ENCODE assay signal across 9 mouse cellular contexts in genomic region chr17:28207092-28207491, GRCm38 (mm10). TPM values are rescaled to one million over a fixed set of nuclear protein-coding genes. Genes with fewer than 3 reads are reported as not detected.
DNase-seq lines count a peak whose midpoint lies in the region; ATAC-seq and TF ChIP-seq lines count a peak whose summit lies in the region.
"Had no signal": no experiment of that assay in that cellular context is flagged by ENCODE, and none has a peak within 500 bp of the region (broad histone marks: within the 10 kb centered on the region; RNA-seq: fewer than 3 reads in every experiment).

No protein-coding gene starts in this region.

- H3K4me1 ChIP-seq in heart, embryonic 12.5 days (replicated peaks), result peaks cover 15% of the 10 kb centered on the region
- H3K4me1 ChIP-seq in CH12.LX (ENCODE audit: control insufficient read depth in 1 of 2, insufficient read depth in 2 of 2), result peaks cover 37 to 59% of the 10 kb centered on the region in 2 experiments
- peaks cover 16% of the 10 kb centered on the region for H3K4me1 ChIP-seq in embryonic facial prominence, embryonic 14.5 days (ENCODE audit: control insufficient read depth, insufficient read depth, low read length)
- H3K4me1 ChIP-seq in liver, embryonic 14.5 days (replicated peaks; ENCODE audit: control insufficient read depth in 2 of 2, insufficient read depth in 2 of 2, low read length in 1 of 2), result peaks cover 0 to 12% of the 10 kb centered on the region in 2 experiments; a peak in 3 of 4 replicates

- TF ChIP-seq POLR2A in CH12.LX (IDR thresholded peaks at IDR 0.05; ENCODE audit: low read depth, low read length), result no peak

- peak overlapping the region; percentile 66; the same call in 1 of the 2 replicates for H3K4me2 ChIP-seq in heart, embryonic 12.5 days
- H3K4me2 ChIP-seq in CH12.LX (ENCODE audit: insufficient read depth, low read depth, poor library complexity, severe bottlenecking), result peak overlapping the region; percentile 58
- peak overlapping the region; percentile 78 for H3K4me2 ChIP-seq in embryonic facial prominence, embryonic 14.5 days (ENCODE audit: low read depth, low read length)
- H3K4me2 ChIP-seq in liver, embryonic 14.5 days (ENCODE audit: low read depth), result peak overlapping the region; percentile 72

- TF ChIP-seq CTCF in CH12.LX (conservative IDR thresholded peaks at IDR 0.05 in 1 of 2, IDR thresholded peaks at IDR 0.05 in 1 of 2; ENCODE audit: low read depth in 2 of 2, low read length in 2 of 2), result no peak
- no peak for TF ChIP-seq CTCF in liver, embryonic 14.5 days (IDR thresholded peaks at IDR 0.05; ENCODE audit: low read depth)

- dilution Hi-C loops in CH12.LX (cut with MboI; ENCODE audit: extremely low pct_ligation_motif_present, extremely low pct_unique_long_range_greater_than_20kb, low sequenced_read_pairs), result no loop called here

- no peaks in the 10 kb centered on the region for H3K27me3 ChIP-seq in heart, embryonic 12.5 days (replicated peaks)
- no peaks in the 10 kb centered on the region for H3K27me3 ChIP-seq in CH12.LX (replicated peaks)
- no peaks in the 10 kb centered on the region for H3K27me3 ChIP-seq in embryonic facial prominence, embryonic 14.5 days (replicated peaks; ENCODE audit: control insufficient read depth, insufficient read depth, low read length)
- no peaks in the 10 kb centered on the region for H3K27me3 ChIP-seq in liver, embryonic 14.5 days (ENCODE audit: control insufficient read depth, insufficient read depth, low read length)

- peak overlapping the region; percentile 56; the same call in 1 of the 2 replicates for H3K9ac ChIP-seq in heart, embryonic 12.5 days
- peak overlapping the region; percentile 27 for H3K9ac ChIP-seq in CH12.LX (ENCODE audit: insufficient read depth, low read depth)
- peak overlapping the region; percentile 69 for H3K9ac ChIP-seq in embryonic facial prominence, embryonic 14.5 days (ENCODE audit: low read depth, low read length)
- H3K9ac ChIP-seq in liver, embryonic 14.5 days (replicated peaks), result peak overlapping the region; percentile 48

- no peak for TF ChIP-seq EP300 in CH12.LX (IDR thresholded peaks at IDR 0.05; ENCODE audit: low read length)
- TF ChIP-seq EP300 in liver, embryonic 14.5 days (IDR thresholded peaks at IDR 0.05; ENCODE audit: low read depth), result no peak

- DNase-seq in heart, postnatal 10 days, result no peak
- DNase-seq in CH12.LX (ENCODE audit: extremely low read depth), result no peak
- DNase-seq in embryonic facial prominence, embryonic 14.5 days (ENCODE audit: low spot score), result no peak
- DNase-seq in liver, embryonic 14.5 days (ENCODE audit: low read depth in 3 of 3, low spot score in 3 of 3), result no peak
- DNase-seq in urinary bladder, adult 2 months (ENCODE audit: low spot score), result no peak
- DNase-seq in embryo, embryonic 11 days, result no peak
- DNase-seq: cerebellum, adult 11-12 months had no signal

- in situ Hi-C loops in CH12.LX (cut with MboI; ENCODE audit: low pct_ligation_motif_present, low pct_unique_long_range_greater_than_20kb, low sequenced_read_pairs), result loop anchor here (25.0 kb wide), 1 partner anchor 305 kb away; the partner anchor contains the start of gene Fkbp5

- peaks cover 21% of the 10 kb centered on the region for H3K36me3 ChIP-seq in heart, embryonic 12.5 days
- H3K36me3 ChIP-seq in CH12.LX (replicated peaks in 1 of 2; ENCODE audit: control insufficient read depth in 1 of 2, insufficient read depth in 1 of 2, low read length in 1 of 2), result peaks cover 13 to 20% of the 10 kb centered on the region in 2 experiments
- H3K36me3 ChIP-seq in embryonic facial prominence, embryonic 14.5 days (ENCODE audit: control insufficient read depth, insufficient read depth, low read length), result peaks cover 22% of the 10 kb centered on the region
- H3K36me3 ChIP-seq in liver, embryonic 14.5 days (replicated peaks; ENCODE audit: control insufficient read depth, insufficient read depth, low read depth), result no peaks in the 10 kb centered on the region

- no peak overlapping the region for H3K4me3 ChIP-seq in heart, embryonic 12.5 days
- H3K4me3 ChIP-seq in CH12.LX (replicated peaks in 1 of 3; ENCODE audit: low read depth in 2 of 3, low read length in 2 of 3, poor library complexity in 1 of 3), result peak overlapping the region in 1 of 3 experiments; percentile 73
- H3K4me3 ChIP-seq in embryonic facial prominence, embryonic 14.5 days (ENCODE audit: low read depth, low read length), result no peak overlapping the region
- H3K4me3 ChIP-seq in liver, embryonic 14.5 days (ENCODE audit: insufficient read depth in 1 of 2, low read depth in 2 of 2, low read length in 2 of 2), result no peak overlapping the region

- H3K27ac ChIP-seq in heart, embryonic 12.5 days (ENCODE audit: poor library complexity, severe bottlenecking), result peak overlapping the region; percentile 63
- peak overlapping the region; percentile 90 for H3K27ac ChIP-seq in CH12.LX (ENCODE audit: insufficient read depth, low read depth)
- H3K27ac ChIP-seq in embryonic facial prominence, embryonic 14.5 days (replicated peaks; ENCODE audit: low read depth, low read length), result peak overlapping the region; percentile 79
- H3K27ac ChIP-seq in liver, embryonic 14.5 days, result peak overlapping the region; percentile 25

- TF ChIP-seq RAD21 in CH12.LX (IDR thresholded peaks at IDR 0.05; ENCODE audit: low read depth, low read length), result no peak

- ATAC-seq in heart, embryonic 12.5 days (ENCODE audit: insufficient number of reproducible peaks, low FRiP score), result peak; percentile 3; the same call in 1 of the 2 replicates
- no peak; the same call in none of the 2 replicates for ATAC-seq in embryonic facial prominence, embryonic 14.5 days (ENCODE audit: low read depth)
- peak; percentile 5; the same call in 1 of the 2 replicates for ATAC-seq in liver, embryonic 14.5 days (ENCODE audit: insufficient read depth)
- no peak for ATAC-seq in activated CD4-positive, CD25-positive, alpha-beta regulatory T cell, adult 4 months

- H3K79me2 ChIP-seq in CH12.LX (replicated peaks; ENCODE audit: control insufficient read depth, extremely low read depth, insufficient read depth, poor library complexity, severe bottlenecking), result peaks cover 34% of the 10 kb centered on the region

- H3K9me3 ChIP-seq in heart, embryonic 12.5 days (replicated peaks), result no peaks in the 10 kb centered on the region
- no peaks in the 10 kb centered on the region for H3K9me3 ChIP-seq in CH12.LX (replicated peaks; ENCODE audit: low read length)
- H3K9me3 ChIP-seq in embryonic facial prominence, embryonic 14.5 days (ENCODE audit: control insufficient read depth, low read length), result no peaks in the 10 kb centered on the region
- H3K9me3 ChIP-seq in liver, embryonic 14.5 days (ENCODE audit: control insufficient read depth, low read length), result no peaks in the 10 kb centered on the region

- intact Hi-C loops in heart, postnatal 10 days (cut with DNase I), result loop anchor here (2.0 to 5.0 kb wide), 2 partner anchors 18 to 165 kb away; no protein-coding TSS in a partner anchor

- WGBS in heart, embryonic 12.5 days, result 60% methylated on average over 8 of the region's 8 CpGs
- WGBS in embryonic facial prominence, embryonic 14.5 days, result 60% methylated on average over 8 of the region's 8 CpGs
- WGBS in liver, embryonic 14.5 days (ENCODE audit: insufficient replicate concordance), result 35% methylated on average over 8 of the region's 8 CpGs

TF ChIP-seq in CH12.LX, 34 proteins besides CTCF, POLR2A, EP300 and RAD21 (continues in another document):
- no peak for TF ChIP-seq GABPA (IDR thresholded peaks at IDR 0.05; ENCODE audit: insufficient replicate concordance, low read depth, low read length)
- no peak for TF ChIP-seq NELFE (IDR thresholded peaks at IDR 0.05; ENCODE audit: low read depth, low read length)
- TF ChIP-seq TBP (conservative IDR thresholded peaks at IDR 0.05; ENCODE audit: low read depth, low read length), result no peak
- no peak for TF ChIP-seq MXI1 (IDR thresholded peaks at IDR 0.05; ENCODE audit: low read depth, low read length)
- no peak for TF ChIP-seq SIN3A (IDR thresholded peaks at IDR 0.05; ENCODE audit: low read length)

RNA-seq across cellular contexts. Expression of gene Def6, which starts 0.5 kb away (rescaled TPM):
- polyA plus RNA-seq in heart, embryonic 12.5 days (2016; fragmentation: Nextera tagmentation; extraction: Ambion mirVana), result 3.3 and 4.9 TPM in 2 replicates
- total RNA-seq in heart, postnatal 10 days (2021), result 1 to 10 TPM; 3.4 to 4.0 TPM
- total RNA-seq in CH12.LX (2012; rRNA removed), result 56.9 and 81.8 TPM in 2 replicates
- 31.3 and 33.3 TPM in 2 replicates for total RNA-seq in CH12.LX (2014; rRNA removed)
- 53.6 and 57.4 TPM in 2 replicates for polyA plus RNA-seq in CH12.LX (2012; ENCODE audit: insufficient read length, low read depth)
- 8.9 and 9.4 TPM in 2 replicates for polyA plus RNA-seq in embryonic facial prominence, embryonic 14.5 days (2014; fragmentation: Nextera tagmentation; extraction: Ambion mirVana)
- polyA plus RNA-seq in liver, embryonic 14.5 days (2012; rRNA removed), result 6.6 and 10.4 TPM in 2 replicates
- 5.5 and 5.7 TPM in 2 replicates for polyA plus RNA-seq in liver, embryonic 14.5 days (2014; fragmentation: Nextera tagmentation; extraction: Ambion mirVana)
- polyA plus RNA-seq in urinary bladder, adult 2 months (2012; rRNA removed), result 20.4 and 22.5 TPM in 2 replicates
- polyA plus RNA-seq in activated CD4-positive, CD25-positive, alpha-beta regulatory T cell, adult 4 months (2017; shearing (Covaris generic)), result 10 to 100 TPM; 36.2 to 43.1 TPM

RNA-seq across cellular contexts. Expression of gene Ppard, which starts 25.4 kb away (rescaled TPM):
- polyA plus RNA-seq in heart, embryonic 12.5 days (2016; fragmentation: Nextera tagmentation; extraction: Ambion mirVana), result 1.1 and 1.4 TPM in 2 replicates
- total RNA-seq in heart, postnatal 10 days (2021), result 10 to 100 TPM; 28.0 to 28.8 TPM
- total RNA-seq in CH12.LX (2012; rRNA removed) (4.1 and 7.3 TPM in 2 replicates), CH12.LX (2014; rRNA removed) (1.8 and 2.9 TPM in 2 replicates)
- 12.7 and 15.5 TPM in 2 replicates for polyA plus RNA-seq in CH12.LX (2012; ENCODE audit: insufficient read length, low read depth)
- 2.9 and 3.0 TPM in 2 replicates for polyA plus RNA-seq in embryonic facial prominence, embryonic 14.5 days (2014; fragmentation: Nextera tagmentation; extraction: Ambion mirVana)
- polyA plus RNA-seq in liver, embryonic 14.5 days (2012; rRNA removed), result 5.6 and 6.5 TPM in 2 replicates
- 0.76 and 0.92 TPM in 2 replicates for polyA plus RNA-seq in liver, embryonic 14.5 days (2014; fragmentation: Nextera tagmentation; extraction: Ambion mirVana)
- polyA plus RNA-seq in urinary bladder, adult 2 months (2012; rRNA removed), result 23.8 and 30.0 TPM in 2 replicates
- polyA plus RNA-seq in activated CD4-positive, CD25-positive, alpha-beta regulatory T cell, adult 4 months (2017; shearing (Covaris generic)), result 1 to 10 TPM; 1.7 to 1.9 TPM

RNA-seq across cellular contexts. Expression of gene Zfp523, which starts 30.2 kb away (rescaled TPM):
- 26.8 and 27.1 TPM in 2 replicates for polyA plus RNA-seq in heart, embryonic 12.5 days (2016; fragmentation: Nextera tagmentation; extraction: Ambion mirVana)
- total RNA-seq in heart, postnatal 10 days (2021), result 10 to 100 TPM; 21.4 to 26.9 TPM
- total RNA-seq in CH12.LX (2012; rRNA removed) (7.6 and 14.7 TPM in 2 replicates), CH12.LX (2014; rRNA removed) (2.5 and 3.7 TPM in 2 replicates)
- polyA plus RNA-seq in CH12.LX (2012; ENCODE audit: insufficient read length, low read depth), result 10.1 and 12.5 TPM in 2 replicates
- 30.6 and 35.7 TPM in 2 replicates for polyA plus RNA-seq in embryonic facial prominence, embryonic 14.5 days (2014; fragmentation: Nextera tagmentation; extraction: Ambion mirVana)
- polyA plus RNA-seq in liver, embryonic 14.5 days (2012; rRNA removed), result 6.1 and 7.5 TPM in 2 replicates
- 4.3 and 5.4 TPM in 2 replicates for polyA plus RNA-seq in liver, embryonic 14.5 days (2014; fragmentation: Nextera tagmentation; extraction: Ambion mirVana)
- polyA plus RNA-seq in urinary bladder, adult 2 months (2012; rRNA removed), result 21.0 and 28.3 TPM in 2 replicates
- polyA plus RNA-seq in activated CD4-positive, CD25-positive, alpha-beta regulatory T cell, adult 4 months (2017; shearing (Covaris generic)), result 1 to 10 TPM; 4.2 to 5.1 TPM

Comparison
In these comparisons a context has a peak if more than half of its experiments do, and no peak if none do; other contexts are left out.
1. ATAC-seq: peak in heart, embryonic 12.5 days (single experiment) and liver, embryonic 14.5 days (single experiment); none in embryonic facial prominence, embryonic 14.5 days (single experiment) and activated CD4-positive, CD25-positive, alpha-beta regulatory T cell, adult 4 months (single experiment).
2. H3K27ac ChIP-seq: peak in every context shown above with its lines; median percentile 90 in CH12.LX; 79 in embryonic facial prominence, embryonic 14.5 days; 63 in heart, embryonic 12.5 days; 25 in liver, embryonic 14.5 days.
3. Peak in every context shown above with its lines, with median percentiles within 50 percentile points of each other: H3K4me2 ChIP-seq and H3K9ac ChIP-seq.